Mouse (Mus musculus) hindbrain, embryonic 11.5 days (tissue): ENCODE measurements around the gene Raf1. TPM values are rescaled to one million over a fixed set of nuclear protein-coding genes. Genes with fewer than 3 reads are reported as not detected.

Experiments used
- ATAC-seq: fragments of 200-750 bp; cut with Nextera tagmentation; 2 replicates; pipeline ENCODE4 v1.8.0; 2017; ENCODE audit warnings: mild to moderate bottlenecking, moderate TSS enrichment, moderate library complexity; ENCODE audit not compliant: low FRiP score
- DNase-seq: peaks from one replicate; pipeline ENCODE4 v3.0.0-alpha.2; 2015; ENCODE audit warnings: low spot score
- H3K27ac ChIP-seq: fragments of 300-500 bp; sonication (generic); 2 replicates; pipeline ENCODE4 v1.5.1; 2014; ENCODE audit warnings: mild to moderate bottlenecking, low read depth, low read length
- H3K27me3 ChIP-seq: fragments of 300-500 bp; sonication (generic); 2 replicates; pipeline ENCODE4 v1.6.1; 2014; ENCODE audit warnings: mild to moderate bottlenecking, low read length, moderate library complexity, mixed read lengths; ENCODE audit not compliant: control insufficient read depth, insufficient read depth
- H3K36me3 ChIP-seq: fragments of 300-500 bp; sonication (generic); 2 replicates; pipeline ENCODE4 v1.6.1; 2014; ENCODE audit warnings: mild to moderate bottlenecking, low read length, moderate library complexity, mixed read lengths; ENCODE audit not compliant: control insufficient read depth, insufficient read depth
- H3K4me1 ChIP-seq: fragments of 300-500 bp; sonication (generic); replicated peaks from 2 replicates; pipeline ENCODE4 v1.6.1; 2014; ENCODE audit warnings: low read length, mixed read lengths; ENCODE audit not compliant: control insufficient read depth, insufficient read depth
- H3K4me2 ChIP-seq: fragments of 300-500 bp; sonication (generic); replicated peaks from 2 replicates; pipeline ENCODE4 v1.6.1; 2014; ENCODE audit warnings: mild to moderate bottlenecking, low read depth, low read length
- H3K4me3 ChIP-seq: fragments of 300-500 bp; sonication (generic); 2 replicates; pipeline ENCODE4 v1.5.1; 2014; ENCODE audit warnings: low read depth, low read length
- H3K9ac ChIP-seq: fragments of 300-500 bp; sonication (generic); 2 replicates; pipeline ENCODE4 v1.6.1; 2014; ENCODE audit warnings: low read depth, low read length
- H3K9me3 ChIP-seq: fragments of 300-500 bp; sonication (generic); 2 replicates; pipeline ENCODE4 v1.6.1; 2016; ENCODE audit warnings: low read length; ENCODE audit not compliant: control insufficient read depth
- WGBS: fragments of 180-500 bp; shearing (Covaris S2); extraction: QIAGEN DNeasy Blood & Tissue Kit; methylation state at CpG from one replicate; pipeline ENCODE4 v1.1.7; 2014; 5-methylcytosine and 5-hydroxymethylcytosine counted together
- polyA plus RNA-seq: library from polyadenylated mRNA; unstranded; fragments of >200 nt; fragmentation: Nextera tagmentation; extraction: Ambion mirVana; gene quantifications from 2 replicates; pipeline ENCODE4 v1.2.1, GENCODE M21; 2014

Gene Raf1
- polyA plus RNA-seq, result 148 and 157 TPM in 2 replicates

DNA sequence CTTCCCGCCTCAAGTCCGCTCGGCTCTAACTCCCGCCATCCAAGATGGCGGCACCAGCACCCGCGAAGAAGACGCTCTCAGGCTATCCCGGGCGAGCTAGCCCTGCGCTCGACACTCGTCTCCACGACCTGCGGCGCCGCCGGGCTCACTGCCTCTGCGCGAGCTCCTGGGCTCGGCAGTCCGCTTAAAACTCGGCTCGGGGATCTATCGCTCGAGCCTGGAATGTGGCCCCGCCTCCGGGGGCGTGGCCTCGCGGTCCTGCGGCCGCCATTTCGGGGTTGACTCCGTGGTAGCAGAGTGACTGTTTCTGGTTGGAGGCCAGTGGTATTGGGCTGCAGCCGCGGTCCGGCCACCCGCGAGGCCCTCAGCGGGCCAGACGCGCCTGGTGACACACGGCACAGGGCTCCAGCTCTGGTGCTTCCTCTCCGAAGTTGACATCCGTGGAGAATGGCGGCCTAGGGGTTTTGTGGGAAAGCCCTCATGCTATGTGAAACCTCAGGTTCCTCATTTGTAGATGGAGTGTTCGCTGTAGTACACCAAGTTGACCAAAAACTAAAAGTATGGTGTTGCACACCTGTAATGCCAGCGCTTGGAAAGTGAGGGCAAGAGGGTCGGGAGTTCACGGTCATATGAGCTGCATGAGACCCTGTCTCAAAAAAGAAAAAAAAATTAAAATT lies at the start of gene Raf1:
TSS of gene Raf1 (minus strand) at position 184 of the 677 bp plus-strand sequence.
- Histone ChIP-seq H3K27me3 (no peaks in the 10 kb centered on the region), H3K9ac (peak within 1 kb of the TSS; percentile 100), H3K4me3 (peak within 1 kb of the TSS; percentile 98), H3K9me3 (no peaks in the 10 kb centered on the region), H3K36me3 (no peaks in the 10 kb centered on the region), H3K27ac (peak within 1 kb of the TSS; percentile 95), H3K4me2 (peak within 1 kb of the TSS; percentile 65), H3K4me1 (no peaks in the 10 kb centered on the region; the same call in 1 of the 2 replicates)
- WGBS, result under 1% methylated on average over 50 of the region's 51 CpGs
- ATAC-seq, result peak; percentile 99
- peak; percentile 98 for DNase-seq

- no peaks in the 10 kb centered on the region for H3K27me3 ChIP-seq
- H3K9me3 ChIP-seq, result no peaks in the 10 kb centered on the region
- no peak overlapping the region for H3K4me3 ChIP-seq
- DNase-seq (no peak), ATAC-seq (no peak)
- 85% methylated on average over 5 of the region's 5 CpGs for WGBS
- H3K36me3 ChIP-seq, result no peaks in the 10 kb centered on the region
- no peak overlapping the region for H3K9ac ChIP-seq
- H3K4me1 ChIP-seq, result no peaks in the 10 kb centered on the region
- H3K4me2 ChIP-seq, result no peak overlapping the region
- no peak overlapping the region for H3K27ac ChIP-seq
Observed at GRCm38 (mm10) chr6:115722246-115722645, 45.8 kb upstream of the Raf1 start.

DNA sequence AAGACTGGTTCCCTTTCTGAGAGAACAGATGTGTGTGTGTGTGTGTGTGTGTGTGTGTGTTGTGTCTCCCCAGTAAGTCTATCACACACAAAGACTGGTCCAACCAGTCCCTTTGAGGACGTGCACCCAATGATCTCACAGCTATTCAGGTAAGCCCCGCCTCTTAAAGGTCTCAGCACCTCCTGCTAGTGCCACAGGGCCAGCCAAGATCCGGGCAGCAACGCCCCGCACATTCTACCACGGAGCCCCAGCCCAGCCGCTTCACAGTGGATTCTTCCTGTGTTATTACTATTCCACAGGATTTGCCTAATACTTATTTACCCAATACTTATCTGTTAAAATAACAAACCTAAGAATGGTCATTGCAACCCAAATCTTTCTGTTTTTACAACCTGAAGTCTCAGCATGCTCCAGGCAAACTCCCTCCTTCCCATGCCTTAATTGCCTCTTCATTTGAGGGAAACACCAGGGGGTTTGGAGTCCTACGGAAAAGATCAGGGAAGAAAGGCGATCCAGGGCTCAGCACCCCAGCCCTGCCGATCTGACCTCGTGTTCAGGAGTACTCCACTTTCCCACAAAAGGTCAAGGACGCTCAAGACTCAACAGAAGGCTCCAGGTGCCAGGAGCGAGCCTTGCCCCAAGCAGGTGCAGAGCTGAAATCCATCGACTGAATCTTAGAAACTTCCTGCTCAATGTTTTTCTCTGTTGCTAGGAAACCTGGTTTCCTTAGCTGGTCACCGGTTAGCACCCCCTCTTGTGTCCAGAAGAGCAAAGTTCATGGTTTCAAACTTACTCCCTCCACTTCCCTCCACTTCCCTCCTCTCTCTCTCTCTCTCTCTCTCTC lies 41.5 kb upstream of the Raf1 start:
- Histone ChIP-seq H3K36me3 (no peaks in the 10 kb centered on the region), H3K9me3 (no peaks in the 10 kb centered on the region), H3K27ac (no peak overlapping the region), H3K27me3 (no peaks in the 10 kb centered on the region), H3K4me1 (no peaks in the 10 kb centered on the region), H3K9ac (no peak overlapping the region), H3K4me3 (peak overlapping the region; percentile 13; the same call in 1 of the 2 replicates), H3K4me2 (peak overlapping the region; percentile 36)
- ATAC-seq (peak; percentile 89), DNase-seq (peak; percentile 67)
- WGBS, result 3% methylated on average over 15 of the region's 15 CpGs

GRCm38 (mm10) chr6:115717101-115717652 lies 40.7 kb upstream of the Raf1 start:
- no peak overlapping the region for H3K27ac ChIP-seq
- 19% methylated on average over 8 of the region's 8 CpGs for WGBS
- no peak overlapping the region for H3K9ac ChIP-seq
- no peak overlapping the region for H3K4me3 ChIP-seq
- peak overlapping the region; percentile 36; the same call in 1 of the 2 replicates for H3K4me2 ChIP-seq
- H3K27me3 ChIP-seq, result no peaks in the 10 kb centered on the region
- H3K9me3 ChIP-seq, result no peaks in the 10 kb centered on the region
- ATAC-seq, result peak; percentile 47; the same call in 1 of the 2 replicates
- no peaks in the 10 kb centered on the region for H3K4me1 ChIP-seq
- H3K36me3 ChIP-seq, result no peaks in the 10 kb centered on the region
- DNase-seq, result peak; percentile 18

DNA sequence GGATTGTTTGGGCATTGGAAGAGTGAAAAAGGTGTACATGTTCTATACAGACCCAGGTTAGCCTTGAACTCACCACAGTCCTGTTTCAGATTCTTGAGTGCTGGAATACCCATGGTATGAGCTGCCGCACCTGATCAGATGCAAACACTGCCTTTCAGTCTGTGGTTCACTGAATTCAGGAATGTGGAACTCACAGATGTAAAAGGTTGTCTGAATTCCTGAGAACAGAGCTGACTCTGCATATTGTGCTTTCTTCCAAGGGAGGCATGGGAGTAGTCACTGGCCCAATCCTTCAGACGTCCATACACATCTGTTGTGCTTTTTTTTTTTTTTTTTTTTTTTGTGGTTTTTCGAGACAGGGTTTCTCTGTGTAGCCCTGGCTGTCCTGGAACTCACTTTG lies 34.8 kb upstream of the Raf1 start:
- Histone ChIP-seq H3K4me1 (no peaks in the 10 kb centered on the region), H3K27me3 (no peaks in the 10 kb centered on the region), H3K4me3 (no peak overlapping the region), H3K27ac (no peak overlapping the region), H3K36me3 (no peaks in the 10 kb centered on the region), H3K4me2 (no peak overlapping the region), H3K9me3 (no peaks in the 10 kb centered on the region), H3K9ac (no peak overlapping the region)
- no peak for ATAC-seq
- no peak for DNase-seq
- WGBS, result 76% methylated on average over 2 of the region's 3 CpGs

DNA sequence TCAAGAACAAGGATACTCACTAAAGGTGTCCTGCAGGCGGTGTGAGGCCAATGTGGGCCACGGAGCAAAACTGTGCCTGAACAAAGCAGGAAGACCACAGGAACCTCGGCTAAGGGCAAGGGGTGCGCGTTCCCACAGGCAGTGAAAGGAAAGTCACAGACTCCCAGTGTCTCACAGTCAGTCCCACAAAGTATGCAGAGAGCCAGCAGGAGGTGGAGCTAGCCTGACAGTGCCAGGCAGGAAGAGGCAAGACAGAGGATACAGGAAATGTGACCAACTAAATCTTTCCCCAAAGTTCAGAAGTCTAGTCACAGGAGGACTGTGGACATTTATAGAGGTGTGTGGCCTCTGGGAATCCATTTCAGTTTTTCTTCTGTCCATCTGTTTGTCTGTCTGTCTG lies 26.5 kb upstream of the Raf1 start:
- ATAC-seq (no peak), DNase-seq (no peak)
- WGBS, result 80% methylated on average over 5 of the region's 5 CpGs
- no peak overlapping the region for H3K4me3 ChIP-seq
- H3K4me2 ChIP-seq, result no peak overlapping the region
- no peak overlapping the region for H3K27ac ChIP-seq
- H3K27me3 ChIP-seq, result no peaks in the 10 kb centered on the region
- no peaks in the 10 kb centered on the region for H3K9me3 ChIP-seq
- H3K9ac ChIP-seq, result no peak overlapping the region
- H3K36me3 ChIP-seq, result no peaks in the 10 kb centered on the region
- H3K4me1 ChIP-seq, result no peaks in the 10 kb centered on the region

- Histone ChIP-seq H3K4me2 (no peak overlapping the region), H3K27ac (no peak overlapping the region), H3K9ac (no peak overlapping the region), H3K9me3 (no peaks in the 10 kb centered on the region), H3K4me3 (no peak overlapping the region), H3K27me3 (no peaks in the 10 kb centered on the region), H3K36me3 (no peaks in the 10 kb centered on the region), H3K4me1 (no peaks in the 10 kb centered on the region)
- WGBS, result 46% methylated on average over 11 of the region's 11 CpGs
- no peak for ATAC-seq
- DNase-seq, result peak; percentile 21
Observed at GRCm38 (mm10) chr6:115701302-115701701, 24.9 kb upstream of the Raf1 start.

DNA sequence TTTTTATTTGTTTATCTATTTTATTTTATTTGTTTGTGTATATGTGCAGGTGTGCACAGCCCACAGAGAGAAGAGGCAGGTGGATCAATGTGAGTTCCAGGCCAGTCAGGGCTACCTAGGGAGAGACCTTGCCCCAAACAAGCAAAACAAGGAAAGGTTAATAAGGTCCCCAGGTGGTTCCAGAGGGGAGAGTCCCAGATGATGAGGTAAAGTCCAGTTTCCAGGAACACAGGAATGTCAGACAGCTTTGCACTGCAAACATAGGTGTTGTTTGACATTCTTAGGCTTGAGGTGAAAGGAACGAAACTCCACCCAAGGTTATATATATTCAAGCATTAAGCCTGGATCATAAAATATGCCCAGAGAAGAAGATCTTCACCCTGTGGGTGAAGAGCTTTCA lies 24.3 kb upstream of the Raf1 start:
- H3K27me3 ChIP-seq, result no peaks in the 10 kb centered on the region
- WGBS, result 100% methylated on average over 1 of the region's 1 CpGs

More for the DNA sequence above, 24.3 kb upstream of the Raf1 start:
- no peaks in the 10 kb centered on the region for H3K36me3 ChIP-seq
- ATAC-seq (no peak), DNase-seq (no peak)
- no peak overlapping the region for H3K27ac ChIP-seq
- no peak overlapping the region for H3K4me2 ChIP-seq
- no peaks in the 10 kb centered on the region for H3K9me3 ChIP-seq
- H3K4me1 ChIP-seq, result no peaks in the 10 kb centered on the region
- H3K4me3 ChIP-seq, result no peak overlapping the region
- no peak overlapping the region for H3K9ac ChIP-seq
